Mouse (Mus musculus): ENCODE measurements around the gene Mars.
A peak's percentile ranks its signal among the peaks of the same experiment; 100 is the strongest.
"Not testable (repeated sequence)": the region's sequence is repeated elsewhere in the genome, so short reads cannot be mapped to it uniquely, and the experiment has no call there.

Gene Mars

GRCm38 (mm10) chr10:127337536-127338099, 26.0 kb upstream of the Mars start:
- DNase-seq (ENCODE audit: low spot score in 2 of 2), result no peak

GRCm38 (mm10) chr10:127336952-127337351, 25.4 kb upstream of the Mars start:
- no peak for DNase-seq (ENCODE audit: low spot score in 2 of 2)

DNA sequence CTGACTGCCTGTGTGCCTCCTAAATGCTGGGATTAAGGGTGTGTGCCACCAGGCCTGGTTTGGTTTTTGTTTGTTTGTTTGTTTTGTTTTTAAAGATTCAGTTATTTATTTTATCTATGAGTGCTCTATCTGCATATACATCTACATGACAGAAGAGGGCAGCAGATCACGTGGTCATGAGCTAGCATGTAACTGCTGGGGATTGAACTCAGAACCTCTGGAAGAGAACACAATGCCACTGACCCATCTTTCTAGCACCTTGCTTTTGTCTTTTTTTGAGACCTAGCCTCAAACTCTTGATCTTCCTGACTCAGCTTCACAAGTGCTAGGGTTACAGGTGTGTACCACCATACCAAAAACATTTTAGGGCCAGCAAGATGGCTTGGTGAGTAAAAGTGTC, 23.7 kb upstream of the Mars start:
- DNase-seq (ENCODE audit: low spot score in 2 of 2), result no peak

- no peak for DNase-seq (ENCODE audit: low spot score in 2 of 2)
Measured at GRCm38 (mm10) chr10:127333152-127333551, 21.6 kb upstream of the Mars start.

DNA sequence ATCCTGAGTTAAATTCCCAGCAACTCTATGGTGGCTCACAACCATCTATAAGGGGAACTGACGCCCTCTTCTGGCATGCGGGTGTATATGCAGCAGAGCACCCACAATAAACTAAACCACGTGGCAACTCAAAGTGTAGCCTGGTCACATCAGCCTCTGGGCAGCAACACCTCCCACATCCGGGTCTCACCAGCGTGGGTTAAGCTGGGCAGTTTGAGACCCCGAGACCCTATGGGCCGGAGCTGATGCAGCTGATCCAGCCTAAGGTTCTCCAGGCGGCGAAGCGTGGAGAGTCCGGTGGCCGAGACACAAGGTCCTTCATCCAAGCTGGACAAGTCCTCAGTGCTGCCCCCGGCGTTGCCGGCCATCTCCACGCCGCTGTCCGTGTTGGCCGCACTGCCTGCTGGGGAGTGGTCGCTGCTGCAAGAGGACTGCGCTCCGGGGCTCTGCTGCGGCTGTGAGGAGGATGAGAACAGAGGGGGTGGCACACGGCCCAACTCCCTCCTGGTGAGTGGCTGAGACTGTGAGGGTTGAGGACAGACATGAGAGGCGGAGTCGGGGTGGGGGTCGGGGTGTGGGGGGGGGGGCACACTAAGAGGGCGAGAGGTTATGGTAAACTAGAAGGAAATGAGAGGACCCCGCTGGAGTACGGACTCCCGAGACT, 20.8 kb upstream of the Mars start:
- DNase-seq (ENCODE audit: low spot score in 2 of 2), result no peak

DNA sequence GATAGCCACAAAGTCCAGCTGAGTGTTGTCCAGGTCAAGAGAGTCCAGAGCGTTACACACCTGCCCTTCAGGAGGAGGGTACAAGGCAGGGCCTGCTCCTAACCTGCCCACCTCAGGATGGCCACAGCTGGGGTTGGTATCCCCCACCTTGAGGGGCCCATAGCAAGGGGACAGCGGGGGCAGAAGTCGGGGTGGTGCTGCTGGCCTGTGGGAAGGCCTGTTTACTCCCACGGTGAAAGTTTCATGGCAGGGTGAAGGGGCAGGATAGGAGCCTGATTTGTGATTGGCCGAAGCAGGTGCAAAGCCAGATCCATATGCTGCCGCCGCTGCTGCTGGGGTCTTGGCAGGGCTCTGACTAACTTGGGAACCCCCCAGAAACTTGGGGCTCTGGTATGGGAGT, 18.6 kb upstream of the Mars start:
- DNase-seq (ENCODE audit: low spot score in 2 of 2), result no peak

- no peak for DNase-seq (ENCODE audit: low spot score in 2 of 2)
Measured at GRCm38 (mm10) chr10:127327461-127328145, 16.0 kb upstream of the Mars start.

GRCm38 (mm10) chr10:127326828-127327227, 15.2 kb upstream of the Mars start:
- no peak for DNase-seq (ENCODE audit: low spot score in 2 of 2)

- DNase-seq (ENCODE audit: low spot score in 2 of 2), result no peak
Measured at GRCm38 (mm10) chr10:127326017-127326801, 14.6 kb upstream of the Mars start.

DNA sequence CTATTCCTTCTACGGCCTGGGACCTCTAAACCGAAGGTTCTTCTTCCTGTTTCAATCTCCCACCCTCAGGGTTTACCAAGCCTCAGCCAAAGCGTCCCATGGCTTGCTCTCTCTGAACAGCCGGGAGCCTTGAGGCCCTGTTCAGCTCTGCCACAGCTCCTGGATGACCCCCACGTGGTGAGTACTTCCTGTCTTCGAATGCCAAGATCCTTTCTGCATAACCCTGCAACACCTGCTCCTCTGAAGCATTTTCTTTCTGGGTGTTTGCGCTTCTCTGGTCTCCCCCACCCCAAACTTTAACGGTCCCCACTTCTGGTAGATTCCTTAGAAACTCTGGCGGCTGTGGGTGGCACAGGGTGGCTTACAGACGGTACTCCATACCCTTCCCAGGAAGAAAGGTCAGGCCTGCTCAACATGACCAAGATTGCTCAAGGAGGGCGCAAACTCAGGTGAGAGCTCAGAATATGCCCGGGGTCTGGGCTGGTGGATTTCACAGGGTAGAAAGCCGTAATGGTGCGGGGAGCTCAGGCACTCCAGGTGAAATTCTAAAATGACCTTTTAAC, 13.9 kb upstream of the Mars start:
- DNase-seq (ENCODE audit: low spot score in 2 of 2), result no peak

- DNase-seq (ENCODE audit: low spot score in 2 of 2), result no peak
Measured at GRCm38 (mm10) chr10:127324495-127324894, 12.9 kb upstream of the Mars start.

DNA sequence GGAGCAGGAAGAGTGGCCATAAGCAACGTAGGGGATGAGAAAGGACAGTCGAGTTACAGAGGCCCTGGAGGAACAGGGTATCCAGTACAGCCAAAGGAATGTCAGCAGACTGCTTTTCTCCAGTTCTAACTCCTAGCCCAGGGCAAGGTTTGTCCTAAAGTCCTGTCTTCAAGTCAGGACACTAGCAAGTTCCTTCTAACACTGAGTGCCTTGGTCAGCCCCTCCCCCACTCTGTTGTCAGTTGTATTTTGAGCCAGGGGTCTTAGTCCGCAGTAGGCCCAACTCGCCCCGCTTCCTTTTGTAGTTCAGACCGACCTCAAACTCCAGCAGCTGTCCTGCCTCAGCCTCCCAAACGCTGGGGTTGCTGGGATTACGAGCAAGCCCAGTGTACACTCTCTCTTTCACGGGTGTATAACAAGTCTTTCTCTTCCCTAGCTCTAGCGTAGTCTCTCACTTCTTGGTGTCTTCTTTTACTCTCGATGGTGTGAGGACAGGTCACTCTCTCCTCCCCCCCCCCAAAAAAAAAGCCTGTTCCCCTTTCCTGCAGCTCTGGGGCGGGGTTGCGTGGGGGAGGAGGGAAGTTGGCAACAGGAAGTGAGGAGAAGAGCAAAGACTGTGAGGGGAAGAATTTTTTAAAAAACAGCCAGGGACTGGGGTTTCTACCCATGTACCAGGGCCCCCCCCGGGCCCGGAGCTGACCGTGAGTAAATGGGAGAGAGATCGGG, 11.7 kb upstream of the Mars start:
- no peak for DNase-seq (ENCODE audit: low spot score in 2 of 2)

DNA sequence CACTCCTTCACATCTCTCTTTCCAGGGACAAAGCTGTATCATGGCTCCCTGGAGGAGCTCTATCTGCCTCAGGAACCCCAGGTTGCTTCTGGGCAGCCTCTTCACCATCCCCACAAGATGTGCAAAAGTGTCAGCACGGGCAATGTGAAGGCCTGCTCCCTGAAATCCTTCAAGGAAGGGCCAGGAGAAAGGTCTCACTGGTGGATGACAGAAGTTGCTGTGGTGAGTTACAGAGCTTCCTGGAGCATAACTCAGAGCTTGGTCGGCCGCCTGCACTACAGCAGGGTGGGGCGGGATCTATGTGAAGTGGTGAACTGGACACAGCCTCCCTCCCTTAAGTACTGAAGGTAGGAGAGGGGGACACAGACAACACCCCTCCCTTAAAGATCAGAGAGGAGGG, 11.1 kb upstream of the Mars start:
- no peak for DNase-seq (ENCODE audit: low spot score in 2 of 2)

DNA sequence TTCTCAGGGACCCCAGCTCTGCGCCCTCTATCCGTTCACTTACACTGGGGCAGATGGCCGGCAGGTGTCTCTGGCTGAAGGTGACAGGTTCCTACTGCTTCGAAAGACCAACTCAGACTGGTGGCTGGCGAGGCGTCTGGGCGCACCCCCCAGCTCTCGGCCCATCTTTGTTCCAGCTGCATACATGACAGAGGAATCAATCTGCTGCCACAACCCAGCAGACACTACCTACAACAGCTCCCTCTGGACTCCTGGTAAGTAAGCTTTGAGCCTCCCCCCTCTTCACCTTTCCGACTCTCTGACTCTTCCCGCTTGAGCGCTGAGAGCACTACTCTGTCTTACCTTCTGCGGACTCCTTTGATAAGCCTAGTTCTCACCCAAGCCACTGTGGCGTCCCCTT, 10.6 kb upstream of the Mars start:
- DNase-seq (ENCODE audit: low spot score in 2 of 2), result no peak

DNA sequence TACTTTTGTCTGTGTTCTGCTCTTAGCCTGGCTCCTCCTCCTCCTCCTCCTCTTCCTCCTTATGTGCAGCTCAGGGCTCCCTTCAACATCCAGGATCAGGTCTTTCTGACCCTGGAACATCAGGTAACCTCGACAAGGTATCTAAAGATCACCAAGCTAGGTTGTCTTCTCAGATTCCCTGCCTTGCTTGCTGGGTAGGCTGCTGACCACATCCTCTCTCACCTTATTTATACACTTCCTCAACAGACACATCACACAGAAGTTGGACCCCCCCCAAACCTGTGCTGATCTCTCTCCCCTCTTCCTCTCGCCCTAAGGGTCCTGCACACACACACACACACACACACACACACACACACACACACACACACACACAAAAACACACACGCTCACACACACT, 10.0 kb upstream of the Mars start, which contains the start of gene Arhgap9:
Gene Arhgap9 (plus strand): TSS at position 344 of the 400 bp plus-strand sequence.
- no peak for DNase-seq (ENCODE audit: low spot score in 2 of 2)

DNA sequence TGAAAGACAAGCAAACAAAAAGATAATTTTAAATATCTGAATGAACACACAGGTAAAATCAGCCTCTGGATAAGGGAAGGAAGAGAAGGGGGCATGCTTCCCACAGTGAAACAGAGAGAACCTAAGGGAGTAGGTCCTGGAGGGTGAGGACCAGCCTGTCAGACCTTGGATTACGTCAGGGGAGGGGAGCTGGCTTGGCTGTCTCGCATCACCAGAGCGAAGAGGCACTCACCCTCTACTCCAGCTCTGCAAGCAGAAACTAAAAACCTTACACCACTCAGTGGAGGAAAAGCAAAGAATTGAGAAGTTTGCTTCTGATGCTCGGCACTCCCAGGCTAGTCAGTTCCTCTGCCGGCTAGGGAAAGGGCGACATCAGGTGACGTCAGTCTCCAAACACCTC, 8.4 kb upstream of the Mars start:
- no peak for DNase-seq (ENCODE audit: low spot score in 2 of 2)

DNA sequence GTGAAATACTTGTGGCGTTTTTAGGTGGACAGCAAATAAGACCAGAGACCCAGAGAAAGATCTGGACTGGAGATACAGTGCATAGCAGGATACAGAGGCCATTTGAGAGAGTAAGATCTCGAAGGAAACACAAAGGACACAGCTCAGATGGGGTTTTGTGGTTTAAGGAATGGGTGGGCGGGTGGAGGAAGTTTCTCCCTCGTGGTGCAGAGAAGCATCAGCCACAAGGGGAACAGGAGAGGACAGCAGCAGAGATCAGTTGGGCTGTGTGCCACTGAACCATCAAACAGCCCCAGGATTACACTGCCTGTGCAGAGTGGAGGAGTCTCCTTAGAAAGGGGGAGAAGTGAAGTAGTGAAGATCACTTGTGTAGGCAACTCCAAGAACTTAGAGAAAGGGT, 6.4 kb upstream of the Mars start:
- DNase-seq (ENCODE audit: low spot score in 2 of 2), result no peak

DNA sequence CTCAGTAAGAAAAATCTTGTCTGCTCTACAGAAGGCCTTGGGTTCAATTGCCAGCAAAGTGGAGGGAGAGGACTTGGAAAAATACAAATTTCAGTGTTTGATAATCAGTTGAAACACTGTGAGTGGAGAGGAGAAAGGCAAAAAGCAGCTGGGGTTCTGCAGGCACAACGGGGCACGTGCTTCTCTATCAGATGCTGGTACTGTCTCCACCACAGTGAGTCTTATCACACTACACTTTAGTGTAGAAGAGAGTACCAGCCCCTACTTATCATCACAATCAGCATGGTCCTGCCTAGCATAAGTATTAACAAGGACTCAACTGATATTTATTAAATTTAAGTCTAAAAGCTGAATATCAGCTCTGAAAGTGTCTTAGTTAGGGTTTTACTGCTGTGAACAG, 5.7 kb upstream of the Mars start:
- DNase-seq (ENCODE audit: low spot score in 2 of 2), result no peak

DNA sequence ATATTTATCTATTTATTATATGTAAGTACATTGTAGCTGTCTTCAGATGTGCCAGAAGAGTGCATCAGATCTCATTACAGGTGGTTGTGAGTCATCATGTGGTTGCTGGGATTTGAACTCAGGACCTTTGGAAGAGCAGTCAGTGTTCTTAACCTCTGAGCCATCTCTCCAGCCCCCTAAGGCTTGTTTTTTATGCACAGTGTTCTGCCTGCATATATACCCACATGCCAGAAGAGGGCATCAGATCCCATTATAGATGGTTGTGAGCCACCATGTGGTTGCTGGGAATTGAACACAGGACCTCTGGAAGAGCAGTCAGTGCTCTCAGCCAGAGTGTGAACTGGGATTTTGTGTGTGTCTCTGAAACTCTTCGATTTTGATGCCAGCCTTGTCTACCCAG, 3.4 kb upstream of the Mars start:
- DNase-seq (ENCODE audit: low spot score in 2 of 2), result not testable (repeated sequence)

DNA sequence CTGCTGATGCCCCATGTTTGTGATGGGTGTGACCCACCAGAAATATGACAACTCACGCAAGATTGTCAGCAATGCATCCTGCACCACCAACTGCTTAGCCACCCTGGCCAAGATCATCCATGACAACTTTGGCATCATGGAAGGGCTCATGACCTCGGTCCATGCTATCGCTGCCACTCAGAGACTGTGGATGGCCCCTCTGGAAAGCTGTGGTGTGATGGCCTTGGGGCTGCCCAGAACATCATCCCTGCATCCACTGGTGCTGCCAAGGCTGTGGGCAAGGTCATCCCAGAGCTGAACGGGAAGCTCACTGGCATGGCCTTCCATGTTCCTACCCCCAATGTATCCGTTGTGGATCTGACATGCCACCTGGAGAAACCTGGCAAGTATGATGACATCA, 1.9 kb upstream of the Mars start:
- not testable (repeated sequence) for DNase-seq (ENCODE audit: low spot score in 2 of 2)

GRCm38 (mm10) chr10:127312858-127313257, 1.3 kb upstream of the Mars start:
- DNase-seq (ENCODE audit: low spot score in 2 of 2), result no peak

GRCm38 (mm10) chr10:127312356-127312676, 730 bp upstream of the Mars start:
- DNase-seq (ENCODE audit: low spot score in 2 of 2), result peak; percentile 52 to 61
